Mouse (Mus musculus): ENCODE results near the gene Pygb.

The Pygb gene

GRCm38 (mm10) chr2:150847436-150847995 lies 61.0 kb downstream of the Pygb start:
- DNase-seq, result no peak

GRCm38 (mm10) chr2:150851251-150851650 lies 64.7 kb downstream of the Pygb start:
- DNase-seq, result no peak

GRCm38 (mm10) chr2:150855186-150855585 lies 68.7 kb downstream of the Pygb start:
- no peak for DNase-seq

GRCm38 (mm10) chr2:150858724-150859487 lies 72.4 kb downstream of the Pygb start:
- no peak for DNase-seq

GRCm38 (mm10) chr2:150859709-150860470 lies 73.4 kb downstream of the Pygb start:
- no peak for DNase-seq

- DNase-seq, result no peak
Measured at GRCm38 (mm10) chr2:150861128-150861527, 74.6 kb downstream of the Pygb start.

- no peak for DNase-seq
Measured at GRCm38 (mm10) chr2:150867021-150867420, 80.5 kb downstream of the Pygb start.

- no peak for DNase-seq
Measured at GRCm38 (mm10) chr2:150869446-150869845, 82.9 kb downstream of the Pygb start.

GRCm38 (mm10) chr2:150874508-150874907 lies 88.0 kb downstream of the Pygb start:
- DNase-seq, result no peak

- no peak for DNase-seq
Measured at GRCm38 (mm10) chr2:150875226-150875625, 88.7 kb downstream of the Pygb start.

- DNase-seq, result no peak
Measured at GRCm38 (mm10) chr2:150877561-150877960, 91.0 kb downstream of the Pygb start.
